Mouse (Mus musculus): ENCODE measurements around the gene Fli1.

The Fli1 gene

DNA sequence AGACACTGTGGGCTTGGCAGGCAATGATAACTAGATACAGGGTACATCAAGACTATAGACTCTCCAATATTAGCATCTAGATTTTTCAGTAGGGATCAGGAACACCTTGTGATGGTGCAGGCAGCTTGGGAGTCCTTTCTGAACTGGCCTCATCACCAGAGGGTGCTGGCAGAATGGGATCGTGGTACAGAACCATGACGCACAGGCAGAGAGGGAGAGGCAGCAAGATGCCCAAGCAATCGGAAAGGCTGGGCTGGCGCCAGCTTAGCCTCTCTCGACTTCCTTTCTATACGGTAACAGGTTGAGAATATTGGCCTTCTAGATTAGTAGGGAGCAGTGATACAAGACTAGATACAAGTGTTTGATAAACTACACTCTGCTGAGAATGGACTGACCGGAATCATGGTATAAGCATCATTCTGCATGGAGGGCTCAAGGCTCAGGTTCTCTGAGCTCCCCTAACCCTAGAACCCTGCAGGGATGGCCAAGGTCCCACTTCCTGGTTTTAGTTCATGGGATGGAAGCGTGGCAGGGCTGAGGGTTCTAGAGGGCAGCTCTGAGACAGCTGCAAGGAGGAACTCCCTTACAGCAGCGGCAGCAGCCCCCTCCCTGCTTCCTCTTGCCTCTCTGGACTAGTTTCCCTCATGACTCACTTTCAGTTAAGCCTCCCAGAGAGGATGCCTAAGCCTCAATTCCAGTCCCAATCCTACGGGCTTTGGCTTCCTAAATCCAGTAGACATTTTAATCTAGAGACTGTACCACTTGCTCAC lies 67.9 kb downstream of the Fli1 start:
- no peak for ATAC-seq (ENCODE audit: insufficient number of reproducible peaks, low FRiP score, low TSS enrichment)

DNA sequence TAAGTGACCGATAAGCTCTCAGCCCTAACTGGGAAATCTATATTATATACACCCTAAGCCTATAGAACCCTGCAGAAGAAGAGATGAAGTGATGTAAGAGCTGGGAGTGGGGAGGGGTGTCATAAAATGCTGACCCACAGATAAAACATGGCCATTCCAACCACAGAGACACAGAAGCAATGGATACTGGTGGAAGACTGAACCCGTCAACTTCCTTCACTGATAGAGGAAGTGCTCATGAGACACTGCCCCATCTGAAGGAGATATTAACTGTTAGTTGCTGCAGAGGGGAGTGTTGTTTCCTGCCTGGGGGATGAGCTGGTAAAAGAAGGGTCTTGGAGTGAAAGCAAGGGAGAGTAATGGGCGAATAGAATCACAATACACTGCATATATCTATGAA lies 70.3 kb downstream of the Fli1 start:
- ATAC-seq (ENCODE audit: insufficient number of reproducible peaks, low FRiP score, low TSS enrichment), result no peak

DNA sequence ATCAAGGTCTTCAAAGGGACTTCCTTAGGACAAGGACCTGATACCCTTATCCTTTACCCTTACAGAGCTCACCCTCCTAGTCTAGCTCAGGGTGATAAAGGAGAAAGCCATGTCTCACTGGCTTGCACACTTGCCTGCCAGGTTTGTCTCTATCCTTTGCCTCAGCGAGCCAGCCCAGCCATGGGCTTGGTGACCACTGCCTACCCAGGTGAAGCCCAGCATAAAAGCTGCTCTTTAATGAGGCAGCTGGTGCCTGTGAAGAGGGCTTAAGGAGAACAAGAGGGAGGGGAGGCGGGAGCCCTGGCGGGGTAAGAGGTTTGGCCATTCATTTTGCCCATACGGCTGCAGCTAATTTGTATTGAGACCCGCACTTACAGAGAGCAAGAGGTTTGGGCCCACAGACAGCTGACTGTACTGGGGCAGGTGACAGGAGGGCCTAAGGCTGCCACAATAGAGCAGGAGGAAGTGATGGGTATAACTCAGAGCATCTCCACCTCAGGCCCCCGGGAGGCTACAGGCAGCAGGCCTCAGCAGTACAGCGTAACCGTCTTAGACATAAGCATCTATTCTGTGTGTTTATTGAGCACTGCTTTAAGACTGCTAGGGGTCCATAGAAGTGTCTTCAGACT lies 73.4 kb downstream of the Fli1 start:
- no peak for ATAC-seq (ENCODE audit: insufficient number of reproducible peaks, low FRiP score, low TSS enrichment)

DNA sequence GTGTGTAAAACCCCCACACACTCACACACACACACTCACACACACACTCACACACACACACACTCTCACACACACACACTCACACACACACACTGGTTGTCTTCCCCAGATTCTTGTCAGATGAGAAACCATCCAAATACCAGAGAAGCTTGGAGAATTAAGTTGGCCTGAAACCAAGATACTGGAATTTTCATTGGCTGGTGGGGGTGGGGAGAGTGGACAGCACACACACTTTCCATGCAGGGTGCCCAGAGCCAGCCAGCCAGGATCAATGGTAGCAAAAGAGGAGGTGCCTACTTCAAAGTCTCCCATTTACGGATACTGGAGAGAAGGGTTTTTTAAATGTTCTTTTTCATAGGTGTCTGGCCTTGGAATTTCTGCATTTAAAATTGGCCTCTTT lies 74.3 kb downstream of the Fli1 start:
- ATAC-seq (ENCODE audit: insufficient number of reproducible peaks, low FRiP score, low TSS enrichment), result no peak

DNA sequence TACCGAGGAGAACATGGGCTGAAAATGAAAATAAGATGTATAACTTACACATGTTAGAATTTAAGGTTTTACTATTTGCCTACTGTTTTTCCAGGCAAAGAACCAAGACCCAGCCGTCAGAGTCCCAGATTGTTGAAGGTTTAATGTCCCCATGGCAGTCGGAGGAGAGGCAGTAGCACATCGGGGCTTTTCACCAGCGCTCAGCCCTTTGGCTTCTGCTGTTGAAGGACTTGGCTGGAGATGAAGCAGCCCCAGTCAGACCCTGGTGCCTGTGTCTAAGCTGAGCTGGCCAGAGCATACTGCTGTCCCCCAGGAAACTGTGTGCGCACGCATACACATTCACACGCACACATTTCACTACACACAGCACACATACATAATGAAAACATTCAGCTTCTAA lies 75.2 kb downstream of the Fli1 start:
- ATAC-seq (ENCODE audit: insufficient number of reproducible peaks, low FRiP score, low TSS enrichment), result no peak

DNA sequence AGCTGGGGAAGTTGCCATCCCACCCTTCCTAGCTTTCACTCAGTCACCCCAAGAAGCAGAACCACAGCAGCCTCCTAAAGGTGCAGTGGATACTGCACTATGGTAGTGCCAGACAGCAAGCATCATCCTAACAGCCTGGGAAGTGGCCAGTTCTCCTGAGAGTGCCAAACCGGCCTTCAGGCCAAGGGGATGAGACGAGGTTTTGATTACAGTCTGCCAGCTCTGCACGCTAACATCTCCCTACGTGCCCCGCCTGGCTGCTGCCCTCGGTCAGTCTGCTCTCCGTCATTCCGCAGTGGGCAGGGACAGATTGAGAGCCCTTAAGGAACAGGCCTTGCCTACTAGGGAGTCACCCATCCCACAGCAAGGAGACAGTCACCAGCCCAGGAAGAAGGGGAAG lies 75.8 kb downstream of the Fli1 start:
- ATAC-seq (ENCODE audit: insufficient number of reproducible peaks, low FRiP score, low TSS enrichment), result no peak

DNA sequence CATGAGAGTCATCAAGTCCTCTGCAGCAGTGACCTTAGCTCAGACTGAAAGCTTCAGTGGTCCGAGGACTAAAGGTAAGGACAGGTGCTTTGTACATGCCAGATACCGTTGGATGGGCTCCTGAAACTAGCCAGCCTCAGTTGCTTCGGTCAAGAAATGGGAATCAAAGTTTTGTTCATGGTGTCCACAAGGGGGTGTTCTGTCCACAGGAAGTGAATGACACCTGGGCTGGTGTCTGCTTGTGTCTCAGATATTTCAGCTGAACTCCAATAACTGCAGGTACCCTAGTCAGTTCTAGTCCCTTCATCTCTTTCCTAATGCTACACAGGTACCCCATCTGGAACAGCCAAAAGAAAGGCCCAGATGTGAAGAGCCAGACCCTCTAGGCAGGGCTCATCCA lies 86.0 kb downstream of the Fli1 start:
- no peak for ATAC-seq (ENCODE audit: insufficient number of reproducible peaks, low FRiP score, low TSS enrichment)

DNA sequence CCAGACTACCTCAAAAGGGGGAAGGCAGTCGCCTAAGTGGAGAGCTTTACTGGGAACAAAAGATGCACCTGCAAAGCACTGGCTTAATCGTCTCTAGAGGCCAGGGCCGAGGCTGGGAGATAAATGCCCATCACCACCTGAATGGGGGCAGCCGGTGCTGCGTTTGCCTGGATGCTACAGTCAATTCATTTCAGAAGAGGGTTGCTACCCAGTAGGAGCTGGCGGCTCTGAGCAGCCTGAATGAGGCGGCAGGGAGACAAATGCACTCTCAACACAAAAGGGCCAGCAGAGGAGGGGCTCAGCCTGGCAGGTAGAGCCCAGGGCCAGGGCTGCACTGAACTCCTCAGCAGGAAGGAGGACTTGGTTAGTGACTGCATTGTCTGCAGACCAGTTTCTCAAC lies 92.5 kb downstream of the Fli1 start:
- ATAC-seq (ENCODE audit: insufficient number of reproducible peaks, low FRiP score, low TSS enrichment), result no peak

DNA sequence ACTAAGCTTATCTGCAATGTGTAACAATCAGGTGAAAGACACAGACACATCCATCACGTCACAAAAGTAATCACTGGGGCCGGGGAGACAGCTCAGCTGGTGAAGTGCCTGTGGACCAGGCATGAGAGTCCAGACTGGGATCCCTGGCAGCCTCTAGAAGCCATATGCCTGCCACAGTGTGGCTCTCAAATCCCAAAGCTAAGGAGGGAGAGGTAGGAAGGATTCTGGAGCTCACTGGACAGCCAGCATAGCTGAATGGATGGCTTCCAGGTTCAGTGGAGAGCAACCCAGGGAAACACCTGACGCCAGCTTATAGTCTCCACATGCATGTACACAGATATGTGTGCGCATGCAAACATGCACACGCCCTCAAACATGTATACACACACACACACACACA lies 93.9 kb downstream of the Fli1 start:
- no peak for ATAC-seq (ENCODE audit: insufficient number of reproducible peaks, low FRiP score, low TSS enrichment)

DNA sequence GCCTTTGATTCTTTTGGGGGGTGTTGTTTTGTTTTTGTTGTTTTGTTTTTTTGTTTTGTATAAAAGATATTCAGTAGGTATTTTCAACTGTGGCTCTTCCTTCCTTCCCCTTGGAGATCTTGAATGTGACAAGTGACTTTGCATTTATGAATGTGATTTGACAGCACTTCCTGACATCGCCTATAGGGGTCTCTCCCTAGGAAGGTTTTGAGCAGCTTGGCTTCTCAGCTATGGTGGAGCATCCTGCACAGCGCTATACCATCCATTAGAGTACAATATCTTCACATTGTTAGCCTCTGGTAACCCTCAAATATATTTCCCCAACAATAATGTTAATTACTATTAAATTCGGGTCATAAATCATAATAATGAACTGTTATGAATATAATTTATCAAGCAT lies 96.9 kb downstream of the Fli1 start:
- ATAC-seq (ENCODE audit: insufficient number of reproducible peaks, low FRiP score, low TSS enrichment), result no peak

DNA sequence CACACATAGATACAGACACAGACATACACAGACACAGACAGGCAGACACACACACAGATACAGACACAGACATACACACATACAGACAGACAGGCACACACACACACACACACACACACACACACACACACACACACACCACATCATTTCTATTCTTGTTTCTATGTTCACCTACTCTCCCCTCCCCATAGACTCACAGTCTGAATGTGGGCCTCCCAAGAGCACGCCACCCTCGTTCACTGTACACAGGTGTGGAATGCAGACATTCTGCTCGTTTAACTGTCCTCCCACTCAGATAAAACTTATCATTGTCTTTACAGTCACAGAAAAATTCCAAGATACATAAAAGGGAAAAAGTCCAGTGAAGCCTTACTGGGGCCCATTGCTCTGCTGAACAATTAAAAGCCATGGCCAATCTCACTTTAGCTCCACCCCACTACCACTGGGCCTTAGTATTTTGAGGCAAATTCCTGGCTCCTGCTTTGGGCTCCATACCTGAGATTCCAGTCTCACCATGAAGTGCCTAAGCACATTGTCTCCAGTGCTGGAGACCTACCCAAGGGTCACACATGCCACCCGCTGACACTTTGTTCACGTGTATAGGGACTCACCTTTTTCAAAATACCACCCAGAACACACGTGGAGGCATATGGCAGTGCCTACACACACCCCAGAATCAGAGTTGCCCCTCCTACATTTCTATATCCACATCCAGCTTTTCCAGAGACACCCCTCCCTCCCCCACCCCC lies 98.0 kb downstream of the Fli1 start:
- no peak for ATAC-seq (ENCODE audit: insufficient number of reproducible peaks, low FRiP score, low TSS enrichment)

DNA sequence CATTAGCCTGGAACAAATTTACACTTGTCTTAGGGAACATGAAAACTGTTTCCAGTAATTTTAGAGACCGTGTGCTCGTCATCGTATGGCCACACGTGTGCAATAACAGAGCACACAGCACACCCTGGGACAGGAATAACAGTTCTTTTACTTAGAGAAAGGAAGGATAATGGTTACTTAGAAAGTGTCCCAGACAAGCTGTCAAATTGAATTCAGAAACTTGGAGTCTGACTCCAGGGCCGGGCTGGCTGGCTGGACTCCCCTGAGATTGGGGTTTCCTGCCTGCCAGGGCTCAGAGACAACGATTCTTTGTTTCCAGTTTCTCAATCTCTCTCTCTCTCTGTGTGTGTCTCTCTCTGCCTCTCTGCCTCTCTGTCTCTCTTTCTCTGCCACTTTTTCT lies 98.8 kb downstream of the Fli1 start:
- no peak for ATAC-seq (ENCODE audit: insufficient number of reproducible peaks, low FRiP score, low TSS enrichment)

DNA sequence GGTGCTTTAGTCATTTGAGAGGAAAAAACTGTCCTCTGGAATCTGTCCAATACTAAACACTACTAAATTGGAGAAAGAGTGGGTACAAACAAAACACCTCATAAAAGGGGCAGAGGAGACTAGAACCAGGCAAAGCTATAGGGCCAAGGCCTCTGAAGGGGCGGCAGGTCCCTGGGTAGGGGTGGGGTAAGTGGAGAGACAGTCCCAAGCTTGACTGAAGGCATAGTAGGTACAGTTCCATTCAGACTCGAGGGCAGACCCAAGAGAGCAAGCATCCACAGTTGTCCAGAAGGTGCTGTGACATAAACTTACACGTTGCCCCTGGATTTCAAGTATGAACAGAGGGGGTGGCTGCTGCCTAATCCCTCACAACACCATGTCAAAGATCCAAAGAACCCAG lies 99.5 kb downstream of the Fli1 start:
- ATAC-seq (ENCODE audit: insufficient number of reproducible peaks, low FRiP score, low TSS enrichment), result no peak

DNA sequence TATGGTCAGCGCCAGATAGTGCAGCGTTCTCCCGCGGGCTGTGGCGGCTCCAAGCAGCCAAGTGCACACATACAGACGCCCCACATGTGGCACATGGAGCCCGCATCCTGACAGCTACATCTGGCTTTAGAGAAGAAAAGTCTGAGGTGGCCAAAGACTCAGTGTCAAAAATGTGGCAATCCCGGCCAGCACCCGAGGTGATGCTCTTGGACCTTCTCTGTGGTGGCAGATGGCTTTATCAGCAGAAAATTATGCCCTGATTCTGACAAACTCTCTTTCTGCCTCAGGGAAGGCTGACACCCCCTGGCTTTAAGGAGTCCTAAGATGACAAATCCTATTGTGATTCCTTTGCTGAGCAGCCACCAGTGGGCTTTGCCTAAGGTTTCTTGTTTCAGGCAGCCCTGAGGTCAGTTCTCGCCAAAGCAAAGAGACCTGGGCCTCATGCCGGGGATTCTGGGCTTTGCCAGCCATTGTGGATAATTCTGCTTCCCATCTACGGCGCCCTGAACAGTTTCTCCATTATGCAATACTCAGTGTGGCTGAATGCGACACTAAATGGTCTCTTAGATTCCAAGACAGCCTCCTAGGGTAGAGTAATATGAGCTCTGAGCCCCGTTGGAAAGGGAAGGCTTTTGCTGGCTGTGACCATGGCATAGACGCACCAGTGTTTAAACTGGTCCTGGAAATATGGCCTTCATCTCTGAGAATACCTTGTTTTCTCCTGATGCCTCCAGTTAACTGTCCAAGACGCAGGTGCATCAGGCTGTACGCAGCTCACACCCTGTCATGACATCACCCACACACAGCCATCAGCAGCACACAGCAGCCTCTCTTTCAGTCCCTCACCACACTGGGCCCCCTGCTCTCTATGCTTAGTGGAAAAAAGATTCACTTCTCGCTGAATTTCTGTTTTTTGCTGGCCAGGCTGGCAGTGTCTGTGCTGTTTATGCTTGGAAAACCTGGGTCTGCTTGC lies 108.1 kb downstream of the Fli1 start:
- ATAC-seq (ENCODE audit: insufficient number of reproducible peaks, low FRiP score, low TSS enrichment), result no peak; the same call in 1 of the 2 replicates

DNA sequence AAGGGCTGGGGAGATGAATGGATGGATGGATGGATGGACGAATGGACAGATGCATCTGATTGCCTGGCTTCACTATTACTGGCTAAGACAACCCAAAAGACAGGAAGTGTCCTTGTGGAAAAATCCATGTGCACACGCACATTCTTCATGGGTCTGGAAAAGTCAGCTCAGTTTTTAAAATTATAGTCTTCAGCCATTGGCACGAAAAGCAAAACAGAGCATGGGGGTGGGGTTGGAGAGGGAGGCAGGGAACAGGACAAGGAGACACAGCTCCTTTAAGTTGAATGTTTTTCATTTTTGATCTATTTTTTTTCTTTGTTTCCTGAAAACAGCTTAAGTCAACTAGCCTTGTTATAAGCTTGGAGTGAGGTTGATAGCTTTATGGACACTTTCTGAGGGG lies 111.6 kb downstream of the Fli1 start:
- ATAC-seq (ENCODE audit: insufficient number of reproducible peaks, low FRiP score, low TSS enrichment), result no peak

DNA sequence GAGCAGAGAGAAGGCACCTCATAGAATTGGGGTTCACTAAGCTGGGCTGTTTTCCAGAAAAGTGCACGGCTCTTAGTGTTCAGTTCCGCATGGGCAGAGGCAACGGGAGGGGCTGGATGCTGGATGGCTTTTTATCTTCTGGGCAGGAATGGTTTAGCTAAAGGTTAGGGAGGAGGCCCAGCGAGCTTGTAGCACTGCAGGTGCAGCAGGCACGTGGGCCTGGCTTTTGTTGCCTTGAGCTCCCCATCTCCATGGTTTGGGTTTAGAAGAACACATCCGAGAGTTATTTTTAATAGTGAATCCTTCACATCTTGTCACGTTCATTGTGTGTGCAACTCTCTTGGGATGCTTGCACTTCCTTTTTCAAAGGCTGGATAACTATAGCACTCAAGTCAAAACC lies 117.3 kb downstream of the Fli1 start:
- no peak for ATAC-seq (ENCODE audit: insufficient number of reproducible peaks, low FRiP score, low TSS enrichment)

DNA sequence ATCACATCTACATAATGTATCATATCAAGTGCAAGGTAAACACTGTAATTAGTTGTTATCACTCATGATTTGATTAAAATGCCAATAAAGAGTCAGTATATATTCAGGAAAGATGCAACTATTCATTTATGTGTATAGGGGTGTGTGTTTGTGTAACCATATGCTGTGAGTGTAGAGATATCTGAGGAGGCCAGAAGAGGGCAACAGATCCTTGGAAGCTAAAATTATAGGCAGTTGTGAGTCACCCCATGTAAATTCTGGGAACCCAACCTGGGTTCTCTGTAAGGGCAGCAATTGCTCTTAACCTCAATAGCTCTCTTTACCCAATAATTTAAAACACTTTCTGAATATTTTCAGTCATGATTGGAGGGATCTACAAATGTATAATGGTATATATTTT lies 122.0 kb downstream of the Fli1 start:
- ATAC-seq (ENCODE audit: insufficient number of reproducible peaks, low FRiP score, low TSS enrichment), result no peak

DNA sequence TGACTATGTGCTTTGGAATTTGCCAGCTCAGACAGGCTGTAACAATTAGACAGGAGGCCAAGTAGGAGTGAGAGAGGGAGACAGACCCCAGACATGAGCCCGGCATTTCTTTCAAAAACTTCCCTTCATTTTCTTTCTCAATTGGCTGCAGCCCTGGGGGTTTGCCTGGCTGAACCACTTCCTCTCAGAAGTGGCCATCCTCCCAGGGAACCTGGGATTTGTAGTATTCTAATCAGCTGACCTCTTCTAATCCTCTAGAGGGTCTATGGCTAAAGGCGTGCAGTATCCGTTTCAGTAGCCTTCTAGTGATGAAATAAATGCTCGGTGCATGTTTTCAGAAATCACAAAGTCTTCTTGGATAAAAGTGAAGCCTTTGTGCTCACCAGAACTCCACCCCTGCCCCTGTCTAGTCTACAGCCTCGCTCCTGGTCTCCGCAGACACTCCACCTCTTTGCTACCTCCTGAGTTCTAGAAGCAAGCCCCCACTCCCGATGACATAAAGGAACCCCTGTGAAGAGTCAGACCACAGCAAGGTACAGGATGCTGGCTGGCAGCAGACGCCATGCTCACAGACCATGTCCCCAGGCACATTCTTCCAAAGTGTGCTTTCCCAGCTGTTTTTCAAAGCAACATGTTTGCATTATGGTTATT lies 125.1 kb downstream of the Fli1 start:
- no peak for ATAC-seq (ENCODE audit: insufficient number of reproducible peaks, low FRiP score, low TSS enrichment)

DNA sequence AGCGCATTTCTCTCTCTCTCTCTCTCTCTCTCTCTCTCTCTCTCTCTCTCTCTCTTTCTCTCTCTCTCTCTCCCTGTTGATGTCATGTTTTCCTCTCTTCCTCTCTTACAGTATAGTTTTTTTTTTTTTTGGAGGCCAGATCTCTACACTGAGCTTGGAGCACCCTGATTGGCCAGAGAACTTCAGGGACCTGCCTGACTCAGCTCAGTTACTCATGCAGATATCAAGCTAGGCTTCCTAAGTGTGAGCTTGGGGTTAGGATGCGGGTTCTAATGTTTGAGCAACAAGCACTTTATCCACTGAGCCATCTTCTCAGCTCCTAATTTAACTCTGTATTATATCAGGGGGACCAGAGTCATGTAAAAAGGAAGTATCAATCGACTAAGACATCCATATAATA lies 126.7 kb downstream of the Fli1 start:
- ATAC-seq (ENCODE audit: insufficient number of reproducible peaks, low FRiP score, low TSS enrichment), result no peak

DNA sequence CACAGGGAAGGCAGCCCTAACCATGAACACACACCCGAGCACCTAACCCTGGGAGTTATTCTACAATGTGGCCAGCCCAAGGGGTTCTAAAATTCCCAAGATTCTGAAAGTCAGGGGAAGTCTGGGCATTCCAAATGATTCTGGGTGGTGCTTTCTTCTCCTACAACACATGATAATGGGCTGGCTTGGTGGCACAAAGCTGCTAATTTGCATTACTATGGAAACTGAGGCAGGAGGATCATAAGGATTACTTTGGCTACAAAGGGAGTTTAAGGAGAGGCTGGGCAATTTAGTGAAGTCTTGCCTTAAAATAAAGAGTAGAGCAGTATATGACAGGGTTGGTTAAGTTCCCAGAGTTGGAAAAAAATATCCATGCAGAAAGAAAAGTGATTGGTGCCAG lies 127.7 kb downstream of the Fli1 start:
- no peak for ATAC-seq (ENCODE audit: insufficient number of reproducible peaks, low FRiP score, low TSS enrichment)

Measured in cerebellum, adult (tissue).